Mouse (Mus musculus): ENCODE data around the gene Acad10. TPM values are rescaled to one million over a fixed set of nuclear protein-coding genes. Genes with fewer than 3 reads are reported as not detected.
"Not testable (repeated sequence)": the region's sequence is repeated elsewhere in the genome, so short reads cannot be mapped to it uniquely, and the experiment has no call there.

The Acad10 gene
- total RNA-seq, 2 experiments from 2014 or later = 9.1 to 14.9 TPM

- TF ChIP-seq CTCF (IDR thresholded peaks at IDR 0.05) = no peak
- Histone ChIP-seq H3K4me3 (no peak overlapping the region), H3K27ac (no peak overlapping the region)
- no peak for DNase-seq
- intact Hi-C loops (cut with DNase I) = no loop called here
Measured at GRCm38 (mm10) chr5:121637296-121637695, 23.0 kb downstream of the Acad10 start.

GRCm38 (mm10) chr5:121634668-121635067, 25.6 kb downstream of the Acad10 start:
- Histone ChIP-seq H3K4me3 (no peak overlapping the region), H3K27ac (no peak overlapping the region)
- DNase-seq = no peak
- intact Hi-C loops (cut with DNase I) = no loop called here
- TF ChIP-seq CTCF (IDR thresholded peaks at IDR 0.05) = no peak

GRCm38 (mm10) chr5:121632804-121633203, 27.5 kb downstream of the Acad10 start:
- no peak overlapping the region for H3K27ac ChIP-seq
- intact Hi-C loops (cut with DNase I) = no loop called here
- H3K4me3 ChIP-seq = no peak overlapping the region
- TF ChIP-seq CTCF (IDR thresholded peaks at IDR 0.05) = no peak
- no peak for DNase-seq

- DNase-seq; intact Hi-C loops (cut with DNase I); H3K4me3 ChIP-seq; H3K27ac ChIP-seq: not testable (repeated sequence)
- TF ChIP-seq CTCF (IDR thresholded peaks at IDR 0.05) = peak; percentile 19; the same call in 1 of the 2 replicates
Measured at GRCm38 (mm10) chr5:121631106-121631647, 29.1 kb downstream of the Acad10 start.

GRCm38 (mm10) chr5:121627871-121628270, 32.4 kb downstream of the Acad10 start:
- H3K4me3 ChIP-seq = no peak overlapping the region
- no peak overlapping the region for H3K27ac ChIP-seq
- TF ChIP-seq CTCF (IDR thresholded peaks at IDR 0.05) = peak; percentile 93; the same call in 1 of the 2 replicates
- peak; percentile 85 for DNase-seq
- intact Hi-C loops (cut with DNase I) = loop anchor here (2.0 kb wide), 1 partner anchor 215 kb away; no protein-coding TSS in a partner anchor

- no peak for TF ChIP-seq CTCF (IDR thresholded peaks at IDR 0.05)
- Histone ChIP-seq H3K27ac (no peak overlapping the region), H3K4me3 (no peak overlapping the region)
- DNase-seq = no peak
- intact Hi-C loops (cut with DNase I) = no loop called here
Measured at GRCm38 (mm10) chr5:121623241-121623640, 37.1 kb downstream of the Acad10 start.

GRCm38 (mm10) chr5:121621102-121621501, 39.2 kb downstream of the Acad10 start:
- Histone ChIP-seq H3K4me3 (no peak overlapping the region), H3K27ac (no peak overlapping the region)
- intact Hi-C loops (cut with DNase I) = no loop called here
- no peak for DNase-seq
- no peak for TF ChIP-seq CTCF (IDR thresholded peaks at IDR 0.05)

GRCm38 (mm10) chr5:121618592-121619513, 41.5 kb downstream of the Acad10 start, which contains the start of gene Acad12:
Gene Acad12 (minus strand): TSS chr5:121618938.
- intact Hi-C loops (cut with DNase I) = loop anchor here (1.0 kb wide), 1 partner anchor 58 kb away; no protein-coding TSS in a partner anchor
- H3K4me3 ChIP-seq = peak within 1 kb of the TSS; percentile 95
- peak; percentile 17; the same call in 1 of the 2 replicates for TF ChIP-seq CTCF (IDR thresholded peaks at IDR 0.05)
- peak; percentile 93 for DNase-seq
- H3K27ac ChIP-seq = peak within 1 kb of the TSS; percentile 98

GRCm38 (mm10) chr5:121614921-121615320, 45.4 kb downstream of the Acad10 start:
- H3K27ac ChIP-seq = 0 out of 2 replicates have a peak overlapping the region, but pooled peaks have one; percentile 24
- H3K4me3 ChIP-seq; intact Hi-C loops (cut with DNase I); DNase-seq: not testable (repeated sequence)

- intact Hi-C loops (cut with DNase I) = no loop called here
- DNase-seq = no peak
- no peak for TF ChIP-seq CTCF (IDR thresholded peaks at IDR 0.05)
- Histone ChIP-seq H3K27ac (peak overlapping the region; percentile 20), H3K4me3 (no peak overlapping the region)
Measured at GRCm38 (mm10) chr5:121612036-121612435, 48.3 kb downstream of the Acad10 start.

- intact Hi-C loops (cut with DNase I); H3K4me3 ChIP-seq; DNase-seq; H3K27ac ChIP-seq: not testable (repeated sequence)
Measured at GRCm38 (mm10) chr5:121609556-121610135, 50.7 kb downstream of the Acad10 start.

- no peak overlapping the region for H3K4me3 ChIP-seq
- DNase-seq = peak; percentile 86
- H3K27ac ChIP-seq = peak overlapping the region; percentile 35; the same call in 1 of the 2 replicates
- peak; percentile 90 for TF ChIP-seq CTCF (IDR thresholded peaks at IDR 0.05)
- intact Hi-C loops (cut with DNase I) = no loop called here
Measured at GRCm38 (mm10) chr5:121606151-121606550, 54.2 kb downstream of the Acad10 start.

GRCm38 (mm10) chr5:121603815-121604214, 56.5 kb downstream of the Acad10 start:
- not testable (repeated sequence) for H3K4me3 ChIP-seq, H3K27ac ChIP-seq, DNase-seq
- intact Hi-C loops (cut with DNase I) = loop anchor here (2.0 to 5.0 kb wide), 2 partner anchors 19 to 57 kb away; partner anchors contain the start of genes Adam1a, Gm42878 and Mapkapk5
